Mouse (Mus musculus): ENCODE measurements around the gene Mb. TPM values are rescaled to one million over a fixed set of nuclear protein-coding genes. Genes with fewer than 3 reads are reported as not detected.

Mb gene
- polyA plus RNA-seq, 1 experiment from 2014 or later, result 139 TPM

GRCm38 (mm10) chr15:77019533-77019932 lies 30.9 kb downstream of the Mb start:
- H3K27ac ChIP-seq (ENCODE audit: low read depth, low read length), result peak overlapping the region; percentile 91
- H3K4me2 ChIP-seq, result no peak overlapping the region; the same call in 1 of the 2 replicates
- no peaks in the 10 kb centered on the region for H3K9me3 ChIP-seq (replicated peaks; ENCODE audit: control insufficient read depth, low read length)
- no peak overlapping the region for H3K4me3 ChIP-seq (ENCODE audit: low read depth, low read length)
- H3K9ac ChIP-seq (ENCODE audit: low read depth, low read length), result peak overlapping the region; percentile 44; the same call in 1 of the 2 replicates
- 41% methylated on average over 7 of the region's 7 CpGs for WGBS (ENCODE audit: insufficient replicate concordance)
- ATAC-seq (replicated peaks; ENCODE audit: insufficient number of reproducible peaks, low FRiP score, low TSS enrichment), result peak; percentile 72
- H3K36me3 ChIP-seq (ENCODE audit: control insufficient read depth, insufficient read depth, low read length), result no peaks in the 10 kb centered on the region
- peaks cover 70% of the 10 kb centered on the region for H3K4me1 ChIP-seq (ENCODE audit: control insufficient read depth, insufficient read depth, low read length)
- no peaks in the 10 kb centered on the region for H3K27me3 ChIP-seq (ENCODE audit: control insufficient read depth, insufficient read depth, low read length)

- H3K27ac ChIP-seq (ENCODE audit: low read depth, low read length), result peak overlapping the region; percentile 91
- H3K36me3 ChIP-seq (ENCODE audit: control insufficient read depth, insufficient read depth, low read length), result no peaks in the 10 kb centered on the region
- H3K4me2 ChIP-seq, result no peak overlapping the region
- peaks cover 76% of the 10 kb centered on the region for H3K4me1 ChIP-seq (ENCODE audit: control insufficient read depth, insufficient read depth, low read length)
- H3K9me3 ChIP-seq (replicated peaks; ENCODE audit: control insufficient read depth, low read length), result no peaks in the 10 kb centered on the region
- 0 out of 2 replicates have a peak overlapping the region, but pooled peaks have one; percentile 16 for H3K9ac ChIP-seq (ENCODE audit: low read depth, low read length)
- no peaks in the 10 kb centered on the region for H3K27me3 ChIP-seq (ENCODE audit: control insufficient read depth, insufficient read depth, low read length)
- no peak overlapping the region for H3K4me3 ChIP-seq (ENCODE audit: low read depth, low read length)
- ATAC-seq (replicated peaks; ENCODE audit: insufficient number of reproducible peaks, low FRiP score, low TSS enrichment), result peak; percentile 40
- WGBS (ENCODE audit: insufficient replicate concordance), result 29% methylated on average over 6 of the region's 6 CpGs
These were observed 31.6 kb downstream of the Mb start for GRCm38 (mm10) chr15:77018740-77019340.

- Histone ChIP-seq H3K4me2 (no peak overlapping the region), H3K4me3 (ENCODE audit: low read depth, low read length) (no peak overlapping the region), H3K9ac (ENCODE audit: low read depth, low read length) (no peak overlapping the region), H3K27ac (ENCODE audit: low read depth, low read length) (peak overlapping the region; percentile 91), H3K9me3 (replicated peaks; ENCODE audit: control insufficient read depth, low read length) (no peaks in the 10 kb centered on the region), H3K4me1 (ENCODE audit: control insufficient read depth, insufficient read depth, low read length) (peaks cover 80% of the 10 kb centered on the region), H3K36me3 (ENCODE audit: control insufficient read depth, insufficient read depth, low read length) (no peaks in the 10 kb centered on the region), H3K27me3 (ENCODE audit: control insufficient read depth, insufficient read depth, low read length) (no peaks in the 10 kb centered on the region)
- ATAC-seq (replicated peaks; ENCODE audit: insufficient number of reproducible peaks, low FRiP score, low TSS enrichment), result no peak
These were observed 32.6 kb downstream of the Mb start for GRCm38 (mm10) chr15:77017897-77018296.

DNA sequence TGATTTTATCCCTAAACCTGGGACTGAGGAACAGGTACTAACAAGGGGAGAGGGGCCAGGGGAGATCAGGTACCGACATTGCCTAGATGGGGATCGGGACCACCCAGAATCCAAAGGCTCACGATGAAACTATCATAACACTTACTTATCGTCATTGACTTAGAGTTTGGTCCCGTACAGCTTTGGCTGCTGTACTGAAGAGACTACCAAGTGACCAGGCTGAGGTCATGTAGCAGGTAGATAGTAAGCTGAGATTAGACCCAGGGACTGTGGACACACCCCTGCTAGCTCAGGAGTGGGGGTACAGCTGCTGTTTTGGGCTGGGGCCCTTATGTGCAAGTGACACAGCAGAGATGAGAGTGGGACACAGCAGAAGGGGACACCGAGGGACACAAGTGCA lies 34.0 kb downstream of the Mb start:
- Histone ChIP-seq H3K9ac (ENCODE audit: low read depth, low read length) (no peak overlapping the region), H3K27ac (ENCODE audit: low read depth, low read length) (no peak overlapping the region), H3K9me3 (replicated peaks; ENCODE audit: control insufficient read depth, low read length) (no peaks in the 10 kb centered on the region), H3K4me2 (no peak overlapping the region), H3K4me1 (ENCODE audit: control insufficient read depth, insufficient read depth, low read length) (peaks cover 70% of the 10 kb centered on the region), H3K27me3 (ENCODE audit: control insufficient read depth, insufficient read depth, low read length) (no peaks in the 10 kb centered on the region), H3K4me3 (ENCODE audit: low read depth, low read length) (no peak overlapping the region), H3K36me3 (ENCODE audit: control insufficient read depth, insufficient read depth, low read length) (no peaks in the 10 kb centered on the region)
- ATAC-seq (replicated peaks; ENCODE audit: insufficient number of reproducible peaks, low FRiP score, low TSS enrichment), result no peak
- WGBS (ENCODE audit: insufficient replicate concordance), result 84% methylated on average over 6 of the region's 6 CpGs

DNA sequence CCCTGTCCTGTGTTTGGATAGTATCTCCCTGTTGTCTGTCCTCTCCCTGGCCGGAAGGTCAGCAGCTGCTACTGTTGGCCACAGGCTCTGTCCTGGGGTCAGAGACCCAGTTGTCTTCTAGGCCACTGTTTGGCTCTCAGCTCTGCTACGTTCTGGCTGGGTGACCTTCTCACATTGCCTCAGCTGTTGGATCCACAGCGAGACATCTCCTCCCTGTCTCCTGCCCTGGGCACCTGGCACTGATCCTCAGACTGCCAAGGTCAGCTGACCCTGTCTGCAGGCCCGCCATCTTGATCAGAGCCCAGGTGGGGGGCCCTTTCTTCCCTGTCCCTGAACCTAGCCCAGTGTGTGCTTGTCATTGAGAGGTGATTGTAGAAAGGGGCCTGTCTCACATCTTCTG lies 35.5 kb downstream of the Mb start:
- Histone ChIP-seq H3K27me3 (ENCODE audit: control insufficient read depth, insufficient read depth, low read length) (no peaks in the 10 kb centered on the region), H3K27ac (ENCODE audit: low read depth, low read length) (peak overlapping the region; percentile 99), H3K4me3 (ENCODE audit: low read depth, low read length) (0 out of 2 replicates have a peak overlapping the region, but pooled peaks have one; percentile 2), H3K9ac (ENCODE audit: low read depth, low read length) (peak overlapping the region; percentile 56), H3K4me1 (ENCODE audit: control insufficient read depth, insufficient read depth, low read length) (peaks cover 55% of the 10 kb centered on the region), H3K4me2 (peak overlapping the region; percentile 61), H3K9me3 (replicated peaks; ENCODE audit: control insufficient read depth, low read length) (no peaks in the 10 kb centered on the region), H3K36me3 (ENCODE audit: control insufficient read depth, insufficient read depth, low read length) (no peaks in the 10 kb centered on the region)
- 49% methylated on average over 4 of the region's 4 CpGs for WGBS (ENCODE audit: insufficient replicate concordance)
- ATAC-seq (replicated peaks; ENCODE audit: insufficient number of reproducible peaks, low FRiP score, low TSS enrichment), result no peak

GRCm38 (mm10) chr15:77014431-77014830 lies 36.0 kb downstream of the Mb start:
- no peaks in the 10 kb centered on the region for H3K36me3 ChIP-seq (ENCODE audit: control insufficient read depth, insufficient read depth, low read length)
- H3K27me3 ChIP-seq (ENCODE audit: control insufficient read depth, insufficient read depth, low read length), result no peaks in the 10 kb centered on the region
- H3K4me3 ChIP-seq (ENCODE audit: low read depth, low read length), result 0 out of 2 replicates have a peak overlapping the region, but pooled peaks have one; percentile 2
- H3K4me1 ChIP-seq (ENCODE audit: control insufficient read depth, insufficient read depth, low read length), result peaks cover 51% of the 10 kb centered on the region
- peak overlapping the region; percentile 56 for H3K9ac ChIP-seq (ENCODE audit: low read depth, low read length)
- H3K4me2 ChIP-seq, result peak overlapping the region; percentile 61
- H3K27ac ChIP-seq (ENCODE audit: low read depth, low read length), result peak overlapping the region; percentile 99
- 33% methylated on average over 6 of the region's 6 CpGs for WGBS (ENCODE audit: insufficient replicate concordance)
- no peaks in the 10 kb centered on the region for H3K9me3 ChIP-seq (replicated peaks; ENCODE audit: control insufficient read depth, low read length)
- ATAC-seq (replicated peaks; ENCODE audit: insufficient number of reproducible peaks, low FRiP score, low TSS enrichment), result no peak

- Histone ChIP-seq H3K4me2 (peak overlapping the region; percentile 61), H3K27me3 (ENCODE audit: control insufficient read depth, insufficient read depth, low read length) (no peaks in the 10 kb centered on the region), H3K9ac (ENCODE audit: low read depth, low read length) (peak overlapping the region; percentile 80), H3K27ac (ENCODE audit: low read depth, low read length) (peak overlapping the region; percentile 99), H3K4me1 (ENCODE audit: control insufficient read depth, insufficient read depth, low read length) (peaks cover 46% of the 10 kb centered on the region), H3K36me3 (ENCODE audit: control insufficient read depth, insufficient read depth, low read length) (no peaks in the 10 kb centered on the region), H3K4me3 (ENCODE audit: low read depth, low read length) (peak overlapping the region; percentile 29), H3K9me3 (replicated peaks; ENCODE audit: control insufficient read depth, low read length) (no peaks in the 10 kb centered on the region)
- ATAC-seq (replicated peaks; ENCODE audit: insufficient number of reproducible peaks, low FRiP score, low TSS enrichment), result peak; percentile 64; the same call in 1 of the 2 replicates
- WGBS (ENCODE audit: insufficient replicate concordance), result 8% methylated on average over 15 of the region's 15 CpGs
These were observed 36.7 kb downstream of the Mb start for GRCm38 (mm10) chr15:77013753-77014241.

GRCm38 (mm10) chr15:77008851-77009250 lies 41.6 kb downstream of the Mb start:
- no peak for ATAC-seq (replicated peaks; ENCODE audit: insufficient number of reproducible peaks, low FRiP score, low TSS enrichment)
- H3K4me2 ChIP-seq, result no peak overlapping the region
- no peak overlapping the region for H3K27ac ChIP-seq (ENCODE audit: low read depth, low read length)
- H3K9me3 ChIP-seq (replicated peaks; ENCODE audit: control insufficient read depth, low read length), result no peaks in the 10 kb centered on the region
- no peaks in the 10 kb centered on the region for H3K36me3 ChIP-seq (ENCODE audit: control insufficient read depth, insufficient read depth, low read length)
- no peak overlapping the region for H3K4me3 ChIP-seq (ENCODE audit: low read depth, low read length)
- WGBS (ENCODE audit: insufficient replicate concordance), result 90% methylated on average over 6 of the region's 6 CpGs
- H3K4me1 ChIP-seq (ENCODE audit: control insufficient read depth, insufficient read depth, low read length), result peaks cover 12% of the 10 kb centered on the region
- H3K9ac ChIP-seq (ENCODE audit: low read depth, low read length), result no peak overlapping the region
- no peaks in the 10 kb centered on the region for H3K27me3 ChIP-seq (ENCODE audit: control insufficient read depth, insufficient read depth, low read length)

- Histone ChIP-seq H3K36me3 (ENCODE audit: control insufficient read depth, insufficient read depth, low read length) (no peaks in the 10 kb centered on the region), H3K9ac (ENCODE audit: low read depth, low read length) (no peak overlapping the region), H3K27me3 (ENCODE audit: control insufficient read depth, insufficient read depth, low read length) (0 out of 2 replicates have a peak, but pooled peaks cover 4% of the 10 kb centered on the region), H3K4me3 (ENCODE audit: low read depth, low read length) (no peak overlapping the region), H3K4me2 (no peak overlapping the region), H3K27ac (ENCODE audit: low read depth, low read length) (no peak overlapping the region), H3K4me1 (ENCODE audit: control insufficient read depth, insufficient read depth, low read length) (peaks cover 2% of the 10 kb centered on the region; the same call in 1 of the 2 replicates), H3K9me3 (replicated peaks; ENCODE audit: control insufficient read depth, low read length) (no peaks in the 10 kb centered on the region)
- 22% methylated on average over 3 of the region's 3 CpGs for WGBS (ENCODE audit: insufficient replicate concordance)
- no peak for ATAC-seq (replicated peaks; ENCODE audit: insufficient number of reproducible peaks, low FRiP score, low TSS enrichment)
These were observed 46.6 kb downstream of the Mb start for GRCm38 (mm10) chr15:77003868-77004215.

All from heart, embryonic 11.5 days (tissue).